Mouse (Mus musculus) stomach, postnatal 0 days (tissue): Measurements from ENCODE around the gene Wdr74. TPM values are rescaled to one million over a fixed set of nuclear protein-coding genes. Genes with fewer than 3 reads are reported as not detected.
"Not testable (repeated sequence)": the region's sequence is repeated elsewhere in the genome, so short reads cannot be mapped to it uniquely, and the experiment has no call there.

Source experiments
- ATAC-seq: fragments of 200-750 bp; cut with Nextera tagmentation; 2 replicates; pipeline ENCODE4 v1.8.0; 2017; ENCODE audit not compliant: low FRiP score, low TSS enrichment
- DNase-seq: peaks from one replicate; pipeline ENCODE4 v3.0.0-alpha.2; 2016; ENCODE audit warnings: low spot score
- H3K27ac ChIP-seq: fragments of 300-500 bp; sonication (generic); replicated peaks from 2 replicates; pipeline ENCODE4 v1.5.1; 2014; ENCODE audit warnings: mild to moderate bottlenecking, control low read depth
- H3K27me3 ChIP-seq: fragments of 300-500 bp; sonication (generic); 2 replicates; pipeline ENCODE4 v1.6.1; 2014; ENCODE audit warnings: low read length; ENCODE audit not compliant: control insufficient read depth, insufficient read depth
- H3K36me3 ChIP-seq: fragments of 300-500 bp; sonication (generic); 2 replicates; pipeline ENCODE4 v1.6.1; 2014; ENCODE audit warnings: low read length, mixed read lengths; ENCODE audit not compliant: control insufficient read depth, insufficient read depth
- H3K4me1 ChIP-seq: fragments of 300-500 bp; sonication (generic); replicated peaks from 2 replicates; pipeline ENCODE4 v1.6.1; 2014; ENCODE audit warnings: antibody characterized with exemption; ENCODE audit not compliant: control insufficient read depth, insufficient read depth
- H3K4me2 ChIP-seq: fragments of 300-500 bp; sonication (generic); replicated peaks from 2 replicates; pipeline ENCODE4 v1.6.1; 2014; ENCODE audit warnings: low read depth, mild to moderate bottlenecking, control low read depth, moderate library complexity
- H3K4me3 ChIP-seq: fragments of 300-500 bp; sonication (generic); 2 replicates; pipeline ENCODE4 v1.5.1; 2014; ENCODE audit warnings: low read depth, low read length, control low read depth
- H3K9ac ChIP-seq: fragments of 300-500 bp; sonication (generic); 2 replicates; pipeline ENCODE4 v1.6.1; 2014; ENCODE audit warnings: mild to moderate bottlenecking, low read length, control low read depth, mixed read lengths
- H3K9me3 ChIP-seq: fragments of 300-500 bp; sonication (generic); 2 replicates; pipeline ENCODE4 v1.6.1; 2016; ENCODE audit warnings: low read length; ENCODE audit not compliant: control insufficient read depth
- CTCF ChIP-seq: IDR thresholded peaks from 2 replicates; pipeline ENCODE4 v1.5.1; 2016; ENCODE audit warnings: antibody characterized with exemption, low read depth, mild to moderate bottlenecking, moderate library complexity
- EP300 ChIP-seq: optimal IDR thresholded peaks from 2 replicates; pipeline ENCODE3; 2016; ENCODE audit warnings: antibody characterized with exemption
- WGBS: fragments of 180-500 bp; shearing (Covaris S2); extraction: QIAGEN DNeasy Blood & Tissue Kit; methylation state at CpG from one replicate; pipeline ENCODE4 v1.1.7; 2014; 5-methylcytosine and 5-hydroxymethylcytosine counted together
- polyA plus RNA-seq: library from polyadenylated mRNA; unstranded; fragments of >200 nt; fragmentation: Nextera tagmentation; extraction: Ambion mirVana; gene quantifications from 2 replicates; pipeline ENCODE4 v1.2.1, GENCODE M21; 2015

Wdr74 gene
- polyA plus RNA-seq, 1 experiment from 2014 or later = 55.7 TPM

- Histone ChIP-seq H3K36me3 (0 out of 2 replicates have a peak, but pooled peaks cover 2% of the 10 kb centered on the region), H3K27me3 (no peaks in the 10 kb centered on the region), H3K27ac (0 out of 2 replicates have a peak overlapping the region, but pooled peaks have one; percentile 2), H3K9me3 (no peaks in the 10 kb centered on the region), H3K4me3 (no peak overlapping the region), H3K4me2 (no peak overlapping the region), H3K9ac (no peak overlapping the region), H3K4me1 (peaks cover 5% of the 10 kb centered on the region; the same call in 1 of the 2 replicates)
- TF ChIP-seq EP300 = no peak
- TF ChIP-seq CTCF = peak; percentile 30
- 60% methylated on average over 10 of the region's 10 CpGs for WGBS
- ATAC-seq = no peak
- no peak for DNase-seq
These were observed 20.8 kb upstream of the Wdr74 start for GRCm38 (mm10) chr19:8714653-8715481.

DNA sequence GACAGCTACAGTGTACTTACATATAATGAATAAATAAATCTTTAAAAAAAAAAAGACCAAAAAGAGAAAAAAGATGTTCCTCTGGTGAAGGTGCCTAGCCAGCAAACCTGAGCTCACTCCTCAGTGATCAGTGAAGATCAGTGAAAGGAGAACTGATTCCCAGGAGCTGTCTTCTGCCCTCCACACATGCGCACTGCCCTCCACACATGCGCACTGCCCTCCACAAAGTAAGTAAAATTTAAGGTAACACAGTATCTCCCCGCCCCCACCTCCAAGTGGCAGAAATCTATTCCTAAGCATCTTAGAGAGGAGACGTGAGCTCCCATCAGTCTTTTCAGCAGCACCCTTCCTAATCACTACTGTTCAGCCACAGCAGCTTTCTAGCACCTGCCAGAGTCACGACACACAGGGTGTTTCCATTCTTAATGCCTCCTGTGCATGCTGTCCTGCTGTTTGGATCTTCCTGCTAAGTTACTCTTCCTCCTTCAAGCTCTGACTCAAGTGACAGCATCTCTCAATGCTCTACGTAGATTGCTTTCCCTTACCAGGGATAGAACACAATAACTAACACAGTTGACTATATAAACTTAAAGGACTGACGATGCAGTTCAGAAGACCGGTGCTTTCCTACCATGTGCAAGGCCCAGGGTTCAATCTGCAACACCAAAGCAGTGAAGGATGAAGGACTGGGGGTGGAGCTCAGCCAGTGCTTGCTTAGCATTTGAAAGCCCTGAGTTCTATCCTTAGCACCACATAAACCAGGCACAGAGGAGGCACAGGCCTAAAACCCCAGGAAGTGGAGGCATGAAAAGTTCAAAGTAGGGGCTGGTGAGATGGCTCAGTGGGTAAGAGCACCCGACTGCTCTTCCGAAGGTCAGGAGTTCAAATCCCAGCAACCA lies 19.5 kb upstream of the Wdr74 start:
- Histone ChIP-seq H3K4me3 (no peak overlapping the region), H3K9ac (no peak overlapping the region), H3K36me3 (no peaks in the 10 kb centered on the region), H3K9me3 (no peaks in the 10 kb centered on the region), H3K4me1 (no peaks in the 10 kb centered on the region), H3K27ac (no peak overlapping the region), H3K4me2 (no peak overlapping the region), H3K27me3 (no peaks in the 10 kb centered on the region)
- no peak for TF ChIP-seq CTCF
- TF ChIP-seq EP300 = no peak
- WGBS = 77% methylated on average over 10 of the region's 10 CpGs
- DNase-seq (peak; percentile 10), ATAC-seq (no peak)

- no peak overlapping the region for H3K4me3 ChIP-seq
- H3K27ac ChIP-seq = no peak overlapping the region
- no peaks in the 10 kb centered on the region for H3K9me3 ChIP-seq
- WGBS = 79% methylated on average over 8 of the region's 10 CpGs
- no peak overlapping the region for H3K9ac ChIP-seq
- no peak overlapping the region for H3K4me2 ChIP-seq
- ATAC-seq (no peak), DNase-seq (peak; percentile 8)
- TF ChIP-seq CTCF (no peak), EP300 (no peak)
- no peaks in the 10 kb centered on the region for H3K36me3 ChIP-seq
- H3K4me1 ChIP-seq = no peaks in the 10 kb centered on the region
- no peaks in the 10 kb centered on the region for H3K27me3 ChIP-seq
These were observed 18.7 kb upstream of the Wdr74 start for GRCm38 (mm10) chr19:8716767-8717475.

GRCm38 (mm10) chr19:8718357-8718756 lies 17.3 kb upstream of the Wdr74 start:
- H3K36me3 ChIP-seq = no peaks in the 10 kb centered on the region
- H3K27me3 ChIP-seq = no peaks in the 10 kb centered on the region
- no peaks in the 10 kb centered on the region for H3K9me3 ChIP-seq
- 58% methylated on average over 3 of the region's 3 CpGs for WGBS
- no peak for TF ChIP-seq EP300
- peak; percentile 87 for TF ChIP-seq CTCF
- H3K4me2 ChIP-seq = no peak overlapping the region
- no peak for ATAC-seq
- DNase-seq = peak; percentile 72
- no peaks in the 10 kb centered on the region for H3K4me1 ChIP-seq
- no peak overlapping the region for H3K4me3 ChIP-seq
- H3K27ac ChIP-seq = no peak overlapping the region
- no peak overlapping the region for H3K9ac ChIP-seq

DNA sequence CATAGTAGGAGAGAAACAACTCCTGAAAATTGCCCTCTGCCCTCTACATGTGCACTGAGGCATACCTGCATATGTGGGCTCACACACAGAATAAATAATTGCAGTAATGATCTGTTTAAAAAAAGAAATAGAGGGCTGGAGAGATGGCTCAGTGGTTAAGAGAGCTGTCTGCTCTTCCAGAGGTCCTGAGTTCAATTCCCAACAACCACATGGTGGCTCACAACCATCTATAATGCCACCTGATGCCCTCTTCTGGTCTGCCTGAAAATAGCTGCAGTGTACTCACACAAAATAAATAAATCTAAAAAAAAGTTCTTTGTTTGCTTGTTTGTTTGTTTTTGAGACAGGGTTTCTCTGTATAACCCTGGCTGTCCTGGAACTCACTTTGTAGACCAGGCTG lies 16.6 kb upstream of the Wdr74 start:
- not testable (repeated sequence) for H3K9ac ChIP-seq, H3K4me3 ChIP-seq, H3K27ac ChIP-seq, H3K4me1 ChIP-seq, H3K36me3 ChIP-seq, H3K9me3 ChIP-seq, ATAC-seq, H3K27me3 ChIP-seq, H3K4me2 ChIP-seq
- TF ChIP-seq CTCF = peak; percentile 40
- DNase-seq = peak; percentile 10
